Comparison of ENCODE assay signal across 8 mouse cellular contexts in the genomic region with DNA sequence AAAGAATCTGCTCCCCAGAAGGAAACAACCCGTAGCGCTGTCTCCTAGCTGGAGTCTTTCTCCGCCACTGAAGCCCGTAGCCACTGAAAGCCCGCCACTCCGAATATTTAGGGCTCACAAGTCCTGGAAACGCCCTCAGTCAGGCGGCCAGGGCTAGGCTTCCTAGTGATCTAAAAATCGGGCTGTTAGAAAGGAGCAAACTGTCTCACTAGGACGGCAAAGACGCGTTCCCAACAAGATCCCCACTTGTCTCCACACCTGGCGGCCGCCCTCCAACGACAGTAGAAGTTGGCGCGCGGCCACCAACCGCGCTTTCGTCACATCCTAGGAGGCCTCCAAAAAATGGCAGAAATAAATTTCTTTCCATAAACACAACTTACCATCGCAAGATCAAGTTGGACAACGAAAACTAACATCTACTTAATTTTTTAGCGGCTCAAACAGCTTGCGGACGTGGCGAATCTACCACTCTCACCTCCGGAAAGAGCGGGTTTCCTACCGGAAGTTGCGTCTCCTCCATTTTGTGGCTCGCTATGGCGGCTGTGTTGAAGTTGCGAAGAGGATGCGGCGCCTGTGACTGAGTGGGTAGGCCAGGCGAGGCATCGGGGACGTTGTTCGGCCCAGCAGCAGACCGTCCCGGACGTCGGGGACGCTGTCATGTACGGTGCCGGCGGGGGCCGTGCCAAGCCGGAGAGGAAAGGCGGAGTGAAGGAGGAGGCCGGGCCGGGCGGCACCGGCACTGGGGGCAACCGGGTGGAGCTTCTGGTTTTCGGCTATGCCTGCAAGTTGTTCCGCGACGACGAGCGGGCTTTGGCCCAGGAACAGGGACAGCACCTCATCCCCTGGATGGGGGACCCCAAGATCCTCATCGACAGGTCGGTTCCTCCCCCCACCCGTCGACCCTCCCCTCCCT. TPM values are rescaled to one million over a fixed set of nuclear protein-coding genes. Genes with fewer than 3 reads are reported as not detected.
A peak's percentile ranks its signal among the peaks of the same experiment; 100 is the strongest.
DNase-seq lines count a peak whose midpoint lies in the region; ATAC-seq lines count a peak whose summit lies in the region.

A gene (plus strand): TSS at position 500 of the 913 bp plus-strand sequence.

- peak; percentile 84 for ATAC-seq in common myeloid progenitor, adult 5-6 weeks (replicated peaks; ENCODE audit: low read depth, poor library complexity, severe bottlenecking)
- ATAC-seq in megakaryocyte progenitor cell, adult 5-6 weeks (replicated peaks; ENCODE audit: poor library complexity), result peak; percentile 82

- DNase-seq in ZHBTc4 (ENCODE audit: low read depth, low spot score), result peak; percentile 84
- DNase-seq in gastrocnemius, postnatal 10 days, result peak; percentile 68
- DNase-seq in induced T-regulatory cell, adult 2 months (ENCODE audit: low read depth), result peak; percentile 94
- DNase-seq in left cerebral cortex, adult 9 months (ENCODE audit: low spot score in 2 of 2), result peak; percentile 52 to 84
- peak; percentile 73 for DNase-seq in right cerebral cortex, postnatal 14 days
- DNase-seq in urinary bladder, postnatal 36 days (ENCODE audit: low spot score in 2 of 2), result peak; percentile 70 to 76

RNA-seq across cellular contexts. Expression of the gene that starts here (rescaled TPM):
- 43.5 and 70.6 TPM in 2 replicates for total RNA-seq in common myeloid progenitor, adult 5-6 weeks (2017)
- total RNA-seq in gastrocnemius, postnatal 10 days (2021), result 10 to 100 TPM; 32.4 to 47.0 TPM
- total RNA-seq in megakaryocyte progenitor cell, adult 5-6 weeks (2015), result 42.3 and 60.8 TPM in 2 replicates
- 57.1 and 66.2 TPM in 2 replicates for total RNA-seq in megakaryocyte progenitor cell, adult 5-6 weeks (2017)

Comparison
In these comparisons a context has a peak if more than half of its experiments do, and no peak if none do; other contexts are left out.
1. Peak in every context shown above with its lines: DNase-seq and ATAC-seq.